Mouse (Mus musculus) embryonic fibroblast, embryonic 13.5 days (primary cell): ENCODE data around the gene Csgalnact2.

Experiments
- CTCF ChIP-seq: IDR thresholded peaks from 2 replicates; pipeline ENCODE4 v1.5.1; 2011; ENCODE audit warnings: mild to moderate bottlenecking, control low read depth, low read length, moderate library complexity, borderline replicate concordance; ENCODE audit not compliant: insufficient read depth
- POLR2A ChIP-seq: IDR thresholded peaks from 2 replicates; pipeline ENCODE4 v1.6.1; 2011; ENCODE audit warnings: low read depth, mild to moderate bottlenecking, control low read depth, low read length, moderate library complexity

DNA sequence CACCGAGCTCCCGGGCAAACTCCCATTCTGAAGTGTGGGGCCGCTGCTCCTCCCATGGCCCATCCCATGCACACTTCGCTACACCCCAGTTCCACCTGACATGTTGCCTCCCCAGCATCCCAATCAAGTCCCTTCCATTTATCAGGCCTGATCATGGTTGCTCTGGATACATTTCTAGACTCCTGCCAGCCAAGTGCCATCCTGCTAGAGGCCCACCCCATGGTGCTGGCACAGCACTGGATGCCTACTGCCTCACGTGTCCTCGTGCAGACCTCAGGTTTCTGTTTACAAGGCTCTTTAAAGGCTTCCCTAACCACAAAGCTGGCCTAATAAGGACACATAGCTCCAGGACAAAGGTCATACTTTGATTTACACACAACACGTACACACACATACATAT, 32.4 kb upstream of the Csgalnact2 start:
- TF ChIP-seq CTCF: no peak
- TF ChIP-seq POLR2A: no peak
